Mouse (Mus musculus): ENCODE measurements at regions not wholly inside any gene's neighbourhood (a gene's known extent, or its start where the extent isn't known, plus 50 kb on each side); places are given as distances from the start of the nearest gene placed in this dataset.

GRCm38 (mm10) chr10:44849016-44849415 lies 218.0 kb upstream of the Prep start:
- H3K4me3 ChIP-seq (replicated peaks in 1 of 3; ENCODE audit: low read depth in 2 of 3, low read length in 2 of 3, poor library complexity in 1 of 3), result no peak overlapping the region
- no peak overlapping the region for H3K4me2 ChIP-seq (ENCODE audit: insufficient read depth, low read depth, poor library complexity, severe bottlenecking)
- no peaks in the 10 kb centered on the region for H3K4me1 ChIP-seq (ENCODE audit: control insufficient read depth in 1 of 2, insufficient read depth in 2 of 2)
- H3K36me3 ChIP-seq (replicated peaks in 1 of 2; ENCODE audit: control insufficient read depth in 1 of 2, insufficient read depth in 1 of 2, low read length in 1 of 2), result no peaks in the 10 kb centered on the region
- H3K79me2 ChIP-seq (replicated peaks; ENCODE audit: control insufficient read depth, extremely low read depth, insufficient read depth, poor library complexity, severe bottlenecking), result no peaks in the 10 kb centered on the region
- TF ChIP-seq CHD2 (IDR thresholded peaks at IDR 0.05; ENCODE audit: low read length) (no peak), CTCF (conservative IDR thresholded peaks at IDR 0.05 in 1 of 2, IDR thresholded peaks at IDR 0.05 in 1 of 2; ENCODE audit: low read depth in 2 of 2, low read length in 2 of 2) (no peak), E2F4 (IDR thresholded peaks at IDR 0.05; ENCODE audit: insufficient replicate concordance, low read depth, low read length) (no peak), RCOR1 (conservative IDR thresholded peaks at IDR 0.05; ENCODE audit: low read depth, low read length) (no peak), SIN3A (IDR thresholded peaks at IDR 0.05; ENCODE audit: low read length) (no peak), ZKSCAN1 (IDR thresholded peaks at IDR 0.05; ENCODE audit: borderline replicate concordance, low read depth, low read length) (no peak), MAFK (IDR thresholded peaks at IDR 0.05; ENCODE audit: insufficient replicate concordance, low read length) (no peak), MYC (IDR thresholded peaks at IDR 0.05; ENCODE audit: low read depth, low read length) (no peak)
- no peak for DNase-seq (ENCODE audit: extremely low read depth)
- no peak overlapping the region for H3K9ac ChIP-seq (ENCODE audit: insufficient read depth, low read depth)
- dilution Hi-C loops (cut with MboI; ENCODE audit: extremely low pct_ligation_motif_present, extremely low pct_unique_long_range_greater_than_20kb, low sequenced_read_pairs), result no loop called here
- no peaks in the 10 kb centered on the region for H3K27me3 ChIP-seq (replicated peaks)
- no peak overlapping the region for H3K27ac ChIP-seq (ENCODE audit: insufficient read depth, low read depth)
- in situ Hi-C loops (cut with MboI; ENCODE audit: low pct_ligation_motif_present, low pct_unique_long_range_greater_than_20kb, low sequenced_read_pairs), result no loop called here
- no peaks in the 10 kb centered on the region for H3K9me3 ChIP-seq (replicated peaks; ENCODE audit: low read length)

GRCm38 (mm10) chr10:44846765-44847164 lies 220.2 kb upstream of the Prep start:
- H3K9me3 ChIP-seq (replicated peaks; ENCODE audit: low read length), result no peaks in the 10 kb centered on the region
- no peak for DNase-seq (ENCODE audit: extremely low read depth)
- no peaks in the 10 kb centered on the region for H3K4me1 ChIP-seq (ENCODE audit: control insufficient read depth in 1 of 2, insufficient read depth in 2 of 2)
- no peaks in the 10 kb centered on the region for H3K79me2 ChIP-seq (replicated peaks; ENCODE audit: control insufficient read depth, extremely low read depth, insufficient read depth, poor library complexity, severe bottlenecking)
- no peak overlapping the region for H3K4me3 ChIP-seq (replicated peaks in 1 of 3; ENCODE audit: low read depth in 2 of 3, low read length in 2 of 3, poor library complexity in 1 of 3)
- dilution Hi-C loops (cut with MboI; ENCODE audit: extremely low pct_ligation_motif_present, extremely low pct_unique_long_range_greater_than_20kb, low sequenced_read_pairs), result no loop called here
- no peak overlapping the region for H3K27ac ChIP-seq (ENCODE audit: insufficient read depth, low read depth)
- no peak overlapping the region for H3K4me2 ChIP-seq (ENCODE audit: insufficient read depth, low read depth, poor library complexity, severe bottlenecking)
- in situ Hi-C loops (cut with MboI; ENCODE audit: low pct_ligation_motif_present, low pct_unique_long_range_greater_than_20kb, low sequenced_read_pairs), result no loop called here
- no peak overlapping the region for H3K9ac ChIP-seq (ENCODE audit: insufficient read depth, low read depth)
- TF ChIP-seq CTCF (conservative IDR thresholded peaks at IDR 0.05 in 1 of 2, IDR thresholded peaks at IDR 0.05 in 1 of 2; ENCODE audit: low read depth in 2 of 2, low read length in 2 of 2), result no peak
- TF ChIP-seq ZKSCAN1 (IDR thresholded peaks at IDR 0.05; ENCODE audit: borderline replicate concordance, low read depth, low read length), result no peak
- TF ChIP-seq ELF1 (IDR thresholded peaks at IDR 0.05; ENCODE audit: low read depth, low read length), result no peak
- no peak for TF ChIP-seq MEF2A (IDR thresholded peaks at IDR 0.05; ENCODE audit: borderline replicate concordance, low read depth, low read length)
- TF ChIP-seq ZNF384 (IDR thresholded peaks at IDR 0.05; ENCODE audit: low read depth, low read length), result no peak
- TF ChIP-seq GABPA (IDR thresholded peaks at IDR 0.05; ENCODE audit: insufficient replicate concordance, low read depth, low read length), result no peak
- TF ChIP-seq TBP (conservative IDR thresholded peaks at IDR 0.05; ENCODE audit: low read depth, low read length), result no peak
- no peak for TF ChIP-seq MAFK (IDR thresholded peaks at IDR 0.05; ENCODE audit: insufficient replicate concordance, low read length)
- no peak for TF ChIP-seq JUND (conservative IDR thresholded peaks at IDR 0.05; ENCODE audit: low read depth, low read length)
- TF ChIP-seq JUN (IDR thresholded peaks at IDR 0.05; ENCODE audit: insufficient read depth, low read depth, low read length), result no peak
- no peak for TF ChIP-seq CHD2 (IDR thresholded peaks at IDR 0.05; ENCODE audit: low read length)
- TF ChIP-seq USF2 (conservative IDR thresholded peaks at IDR 0.05; ENCODE audit: low read depth, low read length), result no peak
- TF ChIP-seq USF1 (IDR thresholded peaks at IDR 0.05; ENCODE audit: low read depth, low read length), result no peak
- no peak for TF ChIP-seq TCF12 (IDR thresholded peaks at IDR 0.05; ENCODE audit: low read depth, low read length)
- TF ChIP-seq MXI1 (IDR thresholded peaks at IDR 0.05; ENCODE audit: low read depth, low read length), result no peak
- TF ChIP-seq SIN3A (IDR thresholded peaks at IDR 0.05; ENCODE audit: low read length), result no peak
- H3K27me3 ChIP-seq (replicated peaks), result no peaks in the 10 kb centered on the region
- H3K36me3 ChIP-seq (replicated peaks in 1 of 2; ENCODE audit: control insufficient read depth in 1 of 2, insufficient read depth in 1 of 2, low read length in 1 of 2), result no peaks in the 10 kb centered on the region

Data from CH12.LX (cell line).